Mouse (Mus musculus) fibroblast of lung, adult 2 months (primary cell): Measurements from ENCODE around the gene Arid4a.
A peak's percentile ranks its signal among the peaks of the same experiment; 100 is the strongest.

Source experiments
- DNase-seq: peaks from one replicate; pipeline ENCODE4 v3.0.0-alpha.2; 2011; ENCODE audit warnings: low read depth

Arid4a gene

DNA sequence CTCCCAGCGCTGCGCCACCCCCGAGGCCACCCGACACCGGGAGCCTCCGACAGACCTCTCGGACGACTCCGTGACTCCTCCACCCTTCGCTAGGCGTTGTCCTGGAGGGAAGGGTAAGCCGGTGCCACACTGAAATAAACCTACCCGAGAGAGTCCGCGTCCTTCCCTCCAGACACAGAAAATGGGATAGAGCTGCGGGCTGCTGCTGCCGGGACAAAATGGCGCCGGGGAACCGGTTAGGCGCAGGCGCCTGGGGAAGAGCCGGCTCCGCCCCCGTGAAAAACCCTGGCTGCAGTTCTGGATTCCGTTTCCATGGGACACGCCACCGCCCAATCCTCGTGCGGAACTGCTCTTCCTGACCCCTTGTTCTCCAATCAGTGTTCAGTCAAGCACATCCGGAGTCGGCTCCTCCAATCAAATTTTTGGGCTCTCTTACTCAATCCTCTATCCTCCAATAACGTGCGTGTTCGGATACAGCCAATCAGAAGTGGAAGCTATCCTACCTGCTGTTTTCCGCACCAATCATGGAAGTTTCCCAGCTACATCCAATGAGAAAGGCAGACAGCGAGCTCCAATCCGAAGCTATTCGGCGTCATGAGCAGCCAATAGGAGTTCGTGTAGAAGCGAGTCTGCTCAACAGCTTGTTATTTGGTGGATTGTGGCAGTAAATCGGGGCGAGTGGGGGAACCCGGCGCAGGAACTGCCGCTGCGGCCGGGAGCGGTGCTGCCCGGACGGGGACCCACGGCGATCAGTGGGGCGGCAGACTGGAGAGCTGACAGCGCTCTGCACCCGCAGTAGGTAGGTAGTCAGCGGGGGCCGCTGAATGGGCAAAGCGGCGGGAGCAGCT lies at the start of gene Arid4a:
TSS of gene Arid4a (plus strand) at position 628 of the 848 bp plus-strand sequence.
- peak; percentile 100 for DNase-seq

DNA sequence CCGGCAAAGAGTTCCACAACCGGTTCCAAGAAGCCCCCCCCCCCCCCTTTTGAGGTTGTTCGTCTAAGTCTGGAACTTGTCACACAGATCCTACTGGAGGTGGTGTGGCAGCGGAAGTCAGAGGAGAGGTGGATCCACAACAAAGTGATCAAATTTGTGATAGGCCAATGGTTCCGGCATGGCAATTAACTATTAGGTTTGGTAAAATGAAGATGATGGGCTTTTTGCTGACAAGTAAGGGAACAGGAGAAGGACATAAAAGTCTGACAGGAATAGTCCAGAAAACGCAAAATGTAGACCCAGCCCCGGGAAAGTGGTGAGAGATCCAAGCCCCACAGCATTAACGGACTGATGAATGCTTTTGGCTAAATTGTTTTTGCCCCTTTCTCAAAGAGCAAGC lies 48.2 kb upstream of the Arid4a start:
- DNase-seq: no peak

DNA sequence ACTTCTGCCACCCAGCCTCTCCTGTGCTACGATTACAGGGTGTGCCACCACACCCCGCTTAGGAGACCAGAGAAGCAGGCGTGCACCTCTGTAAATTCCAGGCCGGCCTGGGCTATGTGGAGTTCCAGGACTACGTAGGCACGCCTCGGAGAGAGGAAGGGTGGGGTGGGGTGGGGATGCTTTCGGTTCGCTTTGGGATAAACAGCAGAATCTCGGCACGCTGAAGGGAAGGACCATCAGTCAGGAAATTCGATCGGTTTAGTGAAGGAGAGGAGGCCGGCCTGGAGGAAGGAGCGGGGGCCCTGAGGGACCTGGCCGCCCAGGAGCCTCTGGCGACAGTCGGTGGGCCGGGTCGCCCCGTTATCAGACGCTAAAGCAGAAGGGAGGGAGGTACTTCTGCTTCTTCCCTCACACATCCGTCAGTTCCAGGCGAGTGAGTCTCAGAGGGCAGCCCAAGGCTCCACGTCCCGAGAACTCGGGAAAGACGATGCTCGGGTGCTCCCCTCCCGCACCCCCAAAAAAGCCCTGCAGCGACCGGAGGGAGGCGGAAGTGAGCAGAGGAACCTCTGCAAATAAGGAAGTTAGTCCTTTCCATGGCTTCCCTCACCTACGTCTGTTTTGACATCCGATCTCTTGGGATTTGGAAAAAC lies 47.5 kb upstream of the Arid4a start:
- no peak for DNase-seq

DNA sequence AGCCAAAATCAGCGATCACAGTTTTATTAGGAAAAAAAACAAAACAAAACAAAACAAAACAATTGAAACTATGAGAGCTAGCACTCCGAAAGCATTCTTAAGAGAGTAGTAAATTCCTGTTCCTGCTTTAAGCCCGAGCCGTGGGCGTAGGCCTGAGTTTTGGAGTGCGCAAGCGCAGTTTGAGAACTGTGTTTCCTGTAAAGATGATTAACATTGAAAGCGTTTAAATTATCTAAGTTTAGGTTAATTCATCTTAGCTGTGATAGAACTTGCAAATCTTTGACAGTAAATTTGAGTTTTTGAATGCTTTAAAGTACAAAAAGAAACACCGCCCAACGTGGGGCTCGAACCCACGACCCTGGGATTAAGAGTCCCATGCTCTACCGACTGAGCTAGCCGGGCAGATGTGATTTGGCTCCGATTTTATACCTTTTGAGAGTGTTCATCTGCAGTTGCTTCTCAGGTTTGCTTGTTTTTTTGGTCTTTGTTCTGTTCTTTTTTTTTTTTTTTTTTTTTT lies 46.9 kb upstream of the Arid4a start:
- DNase-seq: peak; percentile 83

DNA sequence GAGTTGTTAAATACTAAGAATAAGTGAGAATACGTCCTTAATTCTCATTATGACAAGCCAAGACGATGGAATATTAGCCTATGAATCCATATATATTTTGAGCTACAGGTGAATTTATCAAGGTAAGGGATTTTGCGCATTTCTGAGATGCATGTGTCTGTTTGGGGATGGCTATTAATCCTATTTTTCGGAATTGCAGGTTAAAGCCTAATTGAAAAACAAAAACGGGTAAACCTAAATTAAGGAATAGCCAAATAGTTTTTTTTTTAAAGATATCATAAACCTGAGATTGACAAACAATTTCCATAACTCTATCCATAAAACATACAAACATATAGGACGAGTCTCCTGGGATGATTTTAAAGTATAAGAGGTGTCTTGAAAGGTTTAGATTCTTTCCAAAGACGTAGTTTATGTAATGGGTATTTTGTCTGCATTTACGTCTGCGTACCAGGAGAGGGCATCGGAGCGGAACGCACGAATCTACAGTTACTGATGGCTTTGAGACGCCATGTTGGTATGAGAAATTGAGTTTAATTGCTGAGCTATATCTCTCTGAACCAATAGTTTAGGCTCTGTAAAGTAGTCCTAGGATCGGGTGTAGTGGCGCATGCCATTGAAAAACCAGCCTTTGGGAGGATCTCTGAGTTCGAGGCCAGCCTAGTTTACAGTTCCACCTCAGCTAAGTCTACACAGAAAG lies 46.2 kb upstream of the Arid4a start:
- DNase-seq: peak; percentile 60

DNA sequence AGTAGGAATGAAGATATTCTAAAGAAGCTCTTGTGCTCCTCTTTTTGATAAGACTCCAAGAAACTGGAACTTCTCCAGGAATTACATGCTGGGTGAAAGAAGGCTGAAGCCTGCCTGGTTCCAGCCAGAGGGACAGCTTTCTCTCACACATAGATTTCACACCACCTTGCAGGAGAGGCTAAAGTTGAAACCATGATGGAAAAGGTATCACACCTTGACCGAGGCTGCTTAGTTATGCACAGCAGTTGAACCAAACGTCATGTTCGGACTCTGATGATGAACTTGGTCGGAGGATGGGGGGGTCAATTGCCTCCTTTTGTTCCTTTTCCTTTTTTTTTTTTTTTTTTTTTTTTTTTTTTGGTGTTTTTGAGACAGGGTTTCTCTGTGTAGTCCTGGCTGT lies 42.0 kb upstream of the Arid4a start:
- no peak for DNase-seq

DNA sequence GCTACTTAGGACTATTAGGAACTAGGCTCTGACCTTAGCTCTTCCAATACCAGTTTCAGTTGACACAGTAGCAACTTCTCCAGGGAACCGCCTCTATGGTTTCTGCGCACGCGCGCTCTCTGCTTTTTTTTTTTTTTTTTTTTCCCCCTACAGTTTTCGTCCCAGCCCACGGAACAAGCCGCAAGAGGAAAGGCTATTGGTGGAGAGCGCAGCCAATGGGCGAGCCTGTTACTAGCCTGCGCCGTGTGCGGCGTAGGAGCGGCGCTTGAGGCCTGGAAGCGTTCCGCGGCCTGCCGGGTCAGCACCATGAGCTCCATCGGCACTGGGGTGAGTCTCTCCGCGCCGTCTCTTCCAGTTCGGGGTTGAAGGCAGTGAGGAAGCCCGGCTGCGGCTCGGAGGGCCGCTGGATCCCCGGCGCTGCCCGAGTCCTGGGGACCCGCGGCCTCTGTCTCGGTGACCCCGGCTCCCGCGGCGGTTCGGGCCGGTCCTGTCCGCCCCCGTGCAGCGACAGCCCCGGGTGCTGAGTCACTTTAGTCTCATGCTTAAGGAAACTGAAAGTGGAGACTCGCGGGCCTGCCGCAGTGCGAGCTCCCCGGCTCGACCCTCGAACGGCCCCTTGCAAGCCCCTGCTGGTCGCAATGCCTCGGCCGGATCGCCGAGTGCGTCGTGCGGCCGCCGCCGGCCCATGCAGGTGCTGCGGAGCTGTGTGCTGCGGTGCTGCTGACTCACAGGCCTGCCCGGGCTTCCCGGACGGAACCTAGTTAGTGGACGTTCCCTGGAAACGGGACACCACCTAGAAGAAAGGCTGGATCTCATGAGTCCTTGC lies 41.1 kb upstream of the Arid4a start, which contains the start of gene Psma3:
TSS of gene Psma3 (plus strand) at position 181 of the 826 bp plus-strand sequence.
- DNase-seq: peak; percentile 95

DNA sequence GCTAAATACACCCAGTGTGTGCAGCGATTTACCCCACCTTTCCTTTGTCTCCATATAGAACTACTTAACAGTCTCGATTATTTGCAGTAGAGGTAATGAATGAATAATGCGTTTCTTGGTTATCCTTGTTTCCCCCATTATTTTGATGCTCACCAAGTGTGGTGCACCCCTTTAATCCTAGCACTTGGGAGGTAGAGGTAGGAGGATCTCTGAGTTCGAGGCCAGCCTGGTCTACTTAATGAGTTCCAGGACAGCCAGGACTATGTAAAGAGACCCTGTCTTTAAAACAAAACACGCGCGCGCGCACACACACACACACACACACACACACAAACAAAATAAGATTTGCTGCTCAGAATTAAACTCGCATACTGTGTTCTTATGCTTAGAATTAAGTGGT lies 40.4 kb upstream of the Arid4a start:
- DNase-seq: no peak

DNA sequence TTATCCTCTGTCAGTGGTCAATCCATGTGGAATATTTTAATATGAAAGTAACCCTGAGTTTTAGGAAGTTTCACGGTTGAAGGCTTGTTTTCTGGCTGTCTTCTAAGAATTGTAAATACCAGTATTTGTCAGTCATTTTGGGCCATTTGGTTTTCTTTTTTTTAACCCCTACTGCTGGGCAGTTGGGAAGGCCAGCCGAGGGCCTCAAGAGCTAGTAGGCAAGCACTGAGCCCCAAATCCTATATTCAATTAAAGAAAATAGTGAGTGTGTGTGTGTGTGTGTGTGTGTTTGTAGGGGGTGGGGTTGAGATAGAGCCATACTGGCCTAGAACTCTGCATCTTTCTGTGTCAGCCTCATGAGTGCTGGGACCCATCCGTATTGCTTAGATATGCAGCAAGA lies 39.9 kb upstream of the Arid4a start:
- no peak for DNase-seq

DNA sequence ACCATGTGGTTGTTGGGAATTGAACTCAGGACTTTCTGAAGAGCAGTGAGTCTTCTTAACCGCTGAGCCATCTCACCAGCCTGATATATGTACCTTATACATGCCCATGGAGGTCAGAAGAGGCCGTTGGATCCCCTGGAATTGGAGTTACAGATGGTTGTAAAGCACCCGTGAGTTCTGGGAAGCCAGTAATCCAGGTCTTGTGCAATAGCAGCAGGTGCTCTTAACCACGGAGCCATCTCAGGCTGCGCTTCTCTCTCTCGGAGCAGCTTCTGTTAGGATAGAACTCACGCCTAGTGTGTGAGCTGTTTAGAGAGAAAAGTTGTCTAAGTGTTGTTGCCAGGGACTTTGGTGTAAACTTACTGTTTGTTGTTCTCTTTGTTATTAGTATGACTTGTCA lies 37.4 kb upstream of the Arid4a start:
- DNase-seq: no peak

DNA sequence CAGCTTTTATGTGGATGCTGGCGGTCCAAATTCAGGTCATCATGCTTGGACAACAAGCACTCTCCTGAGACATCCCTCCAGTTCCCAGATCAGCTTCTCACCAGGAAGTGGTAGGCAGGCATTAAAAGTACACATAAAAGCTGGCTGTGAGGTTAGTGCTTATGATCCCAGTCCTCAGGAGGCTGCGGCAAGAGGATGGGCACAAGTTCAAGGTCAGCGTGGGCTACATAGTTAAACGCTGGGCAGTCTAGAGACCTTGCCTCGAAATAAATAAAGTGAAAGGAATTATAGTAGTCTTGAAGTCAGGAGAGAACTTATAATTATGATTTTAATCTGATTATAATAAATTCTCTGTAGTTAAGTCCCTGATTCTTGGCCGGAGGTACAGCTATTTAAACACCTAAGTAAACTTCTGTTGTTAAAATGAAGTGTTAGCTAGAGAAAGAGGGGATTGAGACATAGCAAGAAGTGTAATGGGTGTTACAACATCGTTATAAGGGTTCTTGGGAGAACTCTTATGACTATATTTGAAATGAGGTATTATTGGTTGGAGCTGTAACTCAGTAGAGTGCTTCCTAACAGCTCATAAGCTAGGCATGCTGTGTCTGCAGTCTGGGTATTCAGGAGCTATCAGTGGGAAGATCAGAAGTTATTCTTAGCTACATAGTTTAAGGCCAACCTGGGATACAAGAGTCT lies 30.8 kb upstream of the Arid4a start:
- no peak for DNase-seq

DNA sequence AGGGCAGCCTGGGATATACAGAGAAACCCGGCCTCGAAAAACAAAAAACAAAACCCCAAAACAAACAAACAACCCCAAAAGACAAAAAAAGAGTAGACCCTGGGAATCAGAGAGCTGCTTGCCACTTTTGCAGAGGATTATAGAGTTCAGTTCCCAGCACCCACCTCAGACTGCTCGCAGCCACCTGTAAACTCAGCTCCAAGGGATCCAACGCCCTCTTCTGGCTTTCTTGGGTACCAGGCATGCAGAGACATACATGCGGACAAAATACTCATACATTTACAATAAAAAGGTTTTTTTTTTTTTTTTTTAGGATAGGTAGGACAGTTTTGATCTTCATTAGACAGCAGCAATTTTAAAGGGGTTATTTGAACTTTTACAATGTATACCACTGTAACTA lies 18.6 kb upstream of the Arid4a start:
- DNase-seq: no peak

DNA sequence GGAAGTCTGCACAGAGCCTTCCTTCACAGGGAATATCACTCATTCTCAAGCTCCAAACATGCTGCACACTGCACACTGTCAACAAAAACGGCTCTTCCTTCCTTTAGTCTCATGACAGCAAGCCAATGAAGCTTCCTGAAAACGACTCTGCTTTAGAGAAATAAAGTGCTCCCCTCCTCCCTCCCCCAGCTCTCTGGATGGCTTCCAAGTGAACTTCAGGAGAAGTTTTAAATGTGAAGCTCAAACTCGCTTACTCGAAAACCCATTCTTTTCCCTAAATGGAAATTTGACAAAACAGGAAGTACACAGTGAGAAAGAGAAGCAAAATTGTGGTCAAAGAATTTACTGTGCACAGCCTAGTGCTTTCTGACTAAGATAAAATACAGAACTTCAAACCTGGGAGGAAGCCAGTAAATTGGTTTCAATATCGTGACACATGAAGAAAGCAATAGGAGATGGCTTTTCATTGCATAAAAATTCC lies 16.3 kb upstream of the Arid4a start:
- peak; percentile 34 for DNase-seq

DNA sequence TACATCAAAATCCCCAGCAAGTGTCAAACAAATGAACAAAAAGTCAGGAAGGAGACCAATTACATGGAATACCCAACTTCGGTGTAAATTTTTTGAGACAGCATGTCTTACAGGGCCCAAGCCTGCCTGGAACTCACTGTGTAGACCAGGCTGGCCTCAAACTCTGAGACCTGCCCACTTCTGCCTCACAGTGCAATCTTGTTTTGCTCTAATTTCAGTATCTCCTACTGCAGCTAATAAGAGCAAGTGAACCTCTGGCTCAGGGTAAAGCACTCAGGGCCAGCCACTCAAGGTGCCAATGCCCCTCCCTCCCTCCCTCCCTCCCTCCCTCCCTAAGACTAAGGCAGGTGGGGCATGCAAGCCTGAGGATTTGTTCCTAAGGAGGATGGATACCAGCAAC lies 15.4 kb upstream of the Arid4a start:
- DNase-seq: no peak

DNA sequence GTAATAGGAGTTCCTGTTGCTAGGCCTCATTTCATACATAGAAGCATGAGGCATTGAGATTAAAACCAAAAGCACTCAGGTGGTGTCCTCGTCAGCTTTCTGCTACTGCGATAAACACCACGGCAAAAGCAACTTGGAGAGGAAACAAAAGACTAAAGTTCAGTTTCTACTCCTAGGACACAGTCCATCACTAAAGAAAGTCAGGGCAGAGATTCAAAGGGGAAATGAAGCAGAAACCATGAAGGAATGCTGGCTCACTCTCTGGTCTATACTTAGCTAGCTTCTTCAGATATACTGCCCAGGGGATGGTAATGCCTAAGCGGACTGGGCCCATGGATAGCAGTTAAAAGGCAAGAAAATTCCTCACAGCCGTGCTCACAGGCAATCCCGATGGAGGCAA lies 14.3 kb upstream of the Arid4a start:
- DNase-seq: no peak

DNA sequence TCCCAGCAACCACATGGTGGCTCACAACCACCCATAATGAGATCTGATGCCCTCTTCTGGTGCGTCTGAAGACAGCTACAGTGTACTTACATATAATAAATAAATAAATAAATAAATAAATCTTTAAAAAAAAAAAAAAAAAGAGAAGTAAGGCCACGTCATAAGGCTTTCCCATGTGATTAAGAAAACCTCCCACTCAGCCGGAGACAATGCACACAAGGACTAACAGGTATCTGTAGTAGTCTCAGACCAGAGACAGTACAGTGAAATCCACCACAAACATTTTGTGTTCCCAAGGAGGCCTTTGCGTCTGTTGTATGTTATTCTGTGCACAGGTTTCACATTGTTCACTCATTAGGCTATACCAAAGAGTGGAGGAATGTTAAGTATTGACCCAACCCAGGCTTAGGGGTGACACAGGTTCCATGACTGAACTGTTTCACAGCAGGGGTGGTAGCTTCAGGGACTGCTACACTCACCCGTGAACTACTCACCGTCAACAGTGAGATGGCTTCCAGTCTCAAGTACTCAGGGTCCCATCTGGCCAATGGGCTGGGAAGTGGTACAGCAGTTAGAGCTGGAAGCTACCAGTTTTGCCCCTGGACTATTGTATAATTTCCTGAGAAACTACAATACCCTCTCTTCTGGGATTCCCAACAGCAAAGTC lies 11.9 kb upstream of the Arid4a start:
- no peak for DNase-seq

DNA sequence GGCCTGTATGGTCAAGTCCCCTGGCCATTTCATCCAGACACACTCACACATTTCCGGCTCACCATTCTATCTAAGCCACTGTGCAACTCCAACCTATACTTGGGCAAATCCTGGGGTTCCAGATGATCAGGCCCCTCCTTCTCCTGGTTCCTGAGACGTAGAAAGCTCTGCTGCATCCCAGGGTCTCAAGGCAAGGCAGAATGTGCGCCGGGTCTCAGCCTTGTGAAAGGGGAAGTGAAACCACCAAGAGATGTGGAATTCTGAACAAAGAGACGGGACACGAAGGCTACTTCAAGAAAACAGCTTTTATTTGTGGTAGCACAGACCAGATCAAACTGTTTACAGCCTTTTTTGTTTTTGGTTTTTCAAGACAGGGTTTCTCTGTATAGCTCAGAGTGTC lies 9.6 kb upstream of the Arid4a start:
- no peak for DNase-seq

DNA sequence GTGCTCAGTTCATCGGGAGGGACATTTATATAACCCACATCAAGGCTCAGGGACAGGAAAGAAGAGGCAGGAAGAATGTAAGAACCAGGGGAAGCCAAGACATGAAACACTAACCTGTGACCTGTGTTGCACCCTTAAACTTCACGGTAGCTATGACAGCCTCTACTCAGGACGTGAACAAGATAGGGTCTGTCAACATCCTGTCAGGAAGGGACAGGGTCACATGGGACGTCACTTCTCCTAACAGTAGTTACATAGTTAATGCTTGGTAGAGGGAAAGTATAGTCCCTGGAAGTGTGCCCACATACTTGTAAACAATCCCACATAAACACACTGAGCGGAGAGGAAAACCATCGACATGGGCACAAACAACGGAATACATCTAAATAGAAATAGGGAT lies 8.9 kb upstream of the Arid4a start:
- DNase-seq: no peak

DNA sequence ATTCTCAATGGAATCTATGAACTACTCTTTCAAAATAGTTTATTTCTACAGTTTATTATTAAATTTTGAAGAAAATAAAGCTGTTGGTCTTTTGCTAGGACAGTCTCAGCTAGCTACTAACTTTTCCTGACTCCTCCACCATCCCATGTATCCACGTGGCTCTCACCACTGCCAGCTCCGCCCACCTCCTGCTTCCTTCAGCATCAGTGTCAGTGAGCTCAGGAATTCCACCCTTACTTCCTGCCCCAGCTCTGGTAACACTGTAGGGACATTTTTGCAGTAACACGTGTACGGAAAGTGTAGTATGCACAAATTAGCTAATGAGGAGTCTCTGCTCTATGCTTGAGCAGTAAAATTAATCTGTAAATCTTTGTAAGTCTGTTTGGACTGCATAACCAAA lies 6.0 kb upstream of the Arid4a start:
- no peak for DNase-seq

DNA sequence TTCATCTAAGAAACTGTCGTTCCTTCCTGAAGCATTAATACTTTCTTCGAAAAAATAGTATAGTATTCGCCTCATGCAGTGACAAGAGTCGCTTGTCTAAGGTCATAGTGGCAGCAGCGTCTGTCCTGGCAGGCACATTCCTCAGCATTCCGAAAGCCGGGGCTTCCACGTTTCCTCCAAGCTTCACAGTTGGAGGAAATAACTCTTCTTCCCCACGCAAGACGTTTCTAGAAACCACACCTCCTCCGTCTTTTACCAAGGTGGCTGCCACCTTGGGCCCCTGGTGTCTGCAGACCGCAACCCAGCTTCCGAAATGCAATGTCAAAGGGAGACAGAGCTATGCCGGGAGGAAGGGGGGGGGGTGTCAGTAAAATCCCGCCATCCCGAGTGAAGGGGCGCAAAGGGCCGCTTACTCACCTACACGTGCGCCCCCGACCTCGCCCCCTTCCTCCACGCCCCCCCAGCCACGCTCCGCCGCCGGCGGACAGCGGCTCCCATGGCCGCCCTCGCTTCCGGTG lies 886 bp upstream of the Arid4a start:
- DNase-seq: no peak

DNA sequence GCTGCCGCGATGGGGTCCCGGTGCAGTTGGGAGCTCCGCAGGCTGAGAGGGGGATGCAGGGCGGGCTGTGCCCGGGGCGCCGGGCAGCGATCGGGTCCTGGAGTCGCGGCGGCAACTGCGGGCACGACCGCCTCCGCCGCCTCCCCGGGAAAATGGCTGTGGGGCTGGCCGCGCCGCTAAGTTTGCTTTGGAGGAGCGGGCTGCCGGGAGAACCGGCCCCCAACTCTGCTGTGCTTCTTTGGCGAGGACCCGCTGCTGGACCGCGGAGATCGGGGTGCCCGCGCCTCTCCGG lies 367 bp downstream of the Arid4a start:
- no peak for DNase-seq
